Mouse (Mus musculus) brown adipose tissue, adult 24 weeks (tissue): ENCODE measurements around the gene Resf1. TPM values are rescaled to one million over a fixed set of nuclear protein-coding genes. Genes with fewer than 3 reads are reported as not detected.
"Not testable (repeated sequence)": the region's sequence is repeated elsewhere in the genome, so short reads cannot be mapped to it uniquely, and the experiment has no call there.

Experiments used
- H3K27ac ChIP-seq: fragments of 200-500 bp; replicated peaks from 2 replicates; pipeline ENCODE4 v1.5.1; 2012; ENCODE audit warnings: low read depth, mild to moderate bottlenecking, low read length
- H3K4me1 ChIP-seq: fragments of 200-500 bp; 2 replicates; pipeline ENCODE4 v1.6.1; 2012; ENCODE audit warnings: low read length, mixed read lengths; ENCODE audit not compliant: control insufficient read depth, insufficient read depth, insufficient read length
- H3K4me3 ChIP-seq: fragments of 200-500 bp; 2 replicates; pipeline ENCODE4 v1.5.1; 2012; ENCODE audit warnings: low read depth, mild to moderate bottlenecking, low read length, moderate library complexity; ENCODE audit not compliant: insufficient read depth
- polyA plus RNA-seq: library from polyadenylated mRNA; stranded (reverse); fragments of >200 nt; gene quantifications from 2 replicates; pipeline ENCODE4 v1.2.4, GENCODE M21; 2012; ENCODE audit not compliant: missing spikeins, insufficient read depth, insufficient read length

The Resf1 gene
- polyA plus RNA-seq: 15.5 and 22.9 TPM in 2 replicates

DNA sequence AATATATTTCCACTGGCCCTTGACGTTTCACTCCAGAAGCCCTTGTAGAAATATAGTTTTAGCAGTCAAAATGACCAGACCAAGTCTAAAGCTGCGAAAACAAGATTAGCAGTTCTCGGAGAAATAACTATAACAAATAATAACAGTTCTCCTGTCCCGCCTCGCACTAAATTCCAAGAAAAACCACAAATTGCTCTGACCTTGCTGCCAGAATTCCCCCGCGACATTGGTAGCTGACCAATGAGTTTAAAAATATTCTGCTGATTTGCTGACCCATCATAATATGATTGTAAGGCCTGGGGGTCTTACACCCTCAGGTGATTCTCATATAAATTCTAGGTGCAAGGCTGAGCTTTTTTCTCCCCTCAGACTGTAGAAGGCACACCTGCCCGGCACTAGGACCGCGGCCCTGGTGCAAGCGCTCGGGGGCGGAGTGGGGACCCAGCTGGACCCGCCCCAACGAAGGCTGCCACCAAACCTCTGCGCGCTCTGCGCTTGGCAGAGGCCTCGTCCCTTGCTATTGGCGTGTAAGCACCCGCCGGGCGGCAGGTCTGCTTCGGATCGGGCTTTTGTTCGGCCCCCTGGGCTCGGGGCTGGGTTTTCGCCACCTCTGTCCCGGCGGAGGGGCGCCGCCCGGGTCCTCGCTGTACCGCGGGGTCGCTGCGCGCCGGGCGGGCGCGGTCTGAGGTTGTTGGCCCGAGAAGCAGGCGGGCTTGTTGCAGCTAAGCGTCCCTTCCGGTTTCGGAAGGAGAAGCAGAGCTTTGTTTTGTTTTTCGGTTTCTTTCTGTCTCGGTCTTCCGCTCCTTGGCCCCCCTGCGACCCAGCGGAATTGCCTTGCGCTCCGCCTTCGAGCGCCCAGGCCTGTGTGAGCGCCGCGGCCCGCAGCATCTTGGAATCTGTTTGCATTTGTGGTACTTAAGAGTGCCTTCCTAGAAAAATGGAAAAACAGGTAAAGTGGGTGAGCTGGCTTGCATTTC lies at the start of gene Resf1:
Gene Resf1, plus strand, starts transcription at position 459 of the 977 bp plus-strand sequence.
- H3K27ac ChIP-seq: peak within 1 kb of the TSS; percentile 93
- peak within 1 kb of the TSS; percentile 88 for H3K4me3 ChIP-seq
- no peaks in the 10 kb centered on the region; the same call in 1 of the 2 replicates for H3K4me1 ChIP-seq

DNA sequence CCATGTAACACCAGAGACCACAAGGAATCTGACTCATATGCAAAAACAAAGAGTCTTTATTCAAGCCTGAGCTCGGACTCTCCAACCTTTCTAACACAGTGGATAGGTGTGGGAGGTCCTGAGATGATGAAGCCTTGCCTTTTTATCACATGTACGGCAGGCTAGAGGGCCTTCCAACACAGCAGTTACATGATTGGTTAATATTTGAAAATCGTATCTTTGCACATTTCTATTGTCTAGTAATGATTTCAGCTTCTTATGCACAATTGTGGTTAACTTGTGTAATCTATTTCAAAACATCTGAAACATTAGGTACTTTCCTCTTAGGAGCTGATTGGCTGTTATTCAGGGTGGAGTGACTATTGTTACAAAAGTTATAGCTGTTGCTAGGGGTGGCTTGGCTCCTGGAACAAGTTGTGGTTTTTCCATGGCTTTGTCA lies 48.4 kb upstream of the Resf1 start:
- Histone ChIP-seq H3K27ac (no peak overlapping the region), H3K4me3 (no peak overlapping the region), H3K4me1 (no peaks in the 10 kb centered on the region)

DNA sequence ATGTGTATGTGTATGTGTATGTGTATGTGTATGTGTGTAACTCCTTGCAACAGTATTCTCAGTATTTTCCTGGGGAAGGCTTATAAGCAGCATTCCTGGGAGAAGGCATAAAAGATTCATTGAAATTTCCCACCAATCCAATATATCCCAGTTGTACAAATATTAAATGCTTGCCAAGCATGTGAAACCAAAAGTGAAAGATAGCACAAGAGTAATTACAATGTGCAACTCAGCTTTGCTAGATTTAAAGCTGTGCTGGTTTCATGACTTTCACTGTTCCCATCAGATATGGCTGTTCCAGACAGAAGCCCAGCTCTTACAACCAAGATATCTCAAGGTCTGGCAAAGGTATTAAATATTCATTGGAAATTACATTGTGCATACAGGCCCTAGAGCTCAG lies 41.3 kb upstream of the Resf1 start:
- H3K4me3 ChIP-seq: no peak overlapping the region
- H3K4me1 ChIP-seq: no peaks in the 10 kb centered on the region
- no peak overlapping the region for H3K27ac ChIP-seq

GRCm38 (mm10) chr6:149278248-149278731 lies 30.9 kb upstream of the Resf1 start:
- H3K27ac ChIP-seq: no peak overlapping the region
- no peak overlapping the region for H3K4me3 ChIP-seq
- no peaks in the 10 kb centered on the region for H3K4me1 ChIP-seq

DNA sequence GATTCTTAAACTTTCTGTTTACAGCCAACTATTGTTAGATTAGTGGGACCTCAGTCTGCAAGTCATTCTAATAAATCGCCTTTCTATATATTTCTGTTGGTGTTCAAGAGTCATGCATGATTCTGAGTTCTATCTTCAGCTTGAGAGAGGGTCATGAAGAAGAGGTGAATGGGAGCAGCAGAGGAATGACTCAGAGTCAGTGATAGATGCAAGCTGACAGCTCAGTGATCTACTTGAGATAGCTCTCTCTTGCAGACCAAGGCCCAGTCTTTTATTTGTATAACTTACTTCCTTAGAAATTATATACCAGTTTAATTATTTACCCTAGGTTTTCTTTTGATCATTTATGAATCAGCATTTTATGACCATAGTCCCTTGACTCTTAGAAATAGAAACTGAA lies 30.3 kb upstream of the Resf1 start:
- Histone ChIP-seq H3K4me3 (no peak overlapping the region), H3K4me1 (no peaks in the 10 kb centered on the region), H3K27ac (no peak overlapping the region)

- no peaks in the 10 kb centered on the region for H3K4me1 ChIP-seq
- no peak overlapping the region for H3K27ac ChIP-seq
- H3K4me3 ChIP-seq: no peak overlapping the region
Measured at GRCm38 (mm10) chr6:149280511-149280910, 28.7 kb upstream of the Resf1 start.

GRCm38 (mm10) chr6:149288190-149288589 lies 21.0 kb upstream of the Resf1 start:
- H3K4me1 ChIP-seq, H3K27ac ChIP-seq, H3K4me3 ChIP-seq: not testable (repeated sequence)

DNA sequence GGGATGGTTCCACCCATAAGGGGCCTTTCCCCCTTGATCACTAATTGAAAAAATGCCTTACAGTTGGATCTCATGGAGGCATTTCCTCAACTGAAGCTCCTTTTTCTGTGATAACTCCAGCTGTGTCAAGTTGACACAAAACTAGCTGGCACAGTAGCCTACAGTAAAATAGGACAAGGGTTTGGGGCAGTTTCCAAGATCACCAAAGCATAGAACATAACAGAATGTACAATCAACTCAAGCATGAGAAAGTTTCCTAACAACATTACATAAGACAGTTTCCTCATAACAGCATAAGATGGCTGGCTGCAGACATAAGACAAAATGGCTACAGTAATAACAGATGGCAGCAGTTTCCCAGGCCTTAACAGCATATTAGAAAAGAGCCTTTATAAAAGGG lies 6.0 kb upstream of the Resf1 start:
- not testable (repeated sequence) for H3K27ac ChIP-seq, H3K4me3 ChIP-seq, H3K4me1 ChIP-seq

DNA sequence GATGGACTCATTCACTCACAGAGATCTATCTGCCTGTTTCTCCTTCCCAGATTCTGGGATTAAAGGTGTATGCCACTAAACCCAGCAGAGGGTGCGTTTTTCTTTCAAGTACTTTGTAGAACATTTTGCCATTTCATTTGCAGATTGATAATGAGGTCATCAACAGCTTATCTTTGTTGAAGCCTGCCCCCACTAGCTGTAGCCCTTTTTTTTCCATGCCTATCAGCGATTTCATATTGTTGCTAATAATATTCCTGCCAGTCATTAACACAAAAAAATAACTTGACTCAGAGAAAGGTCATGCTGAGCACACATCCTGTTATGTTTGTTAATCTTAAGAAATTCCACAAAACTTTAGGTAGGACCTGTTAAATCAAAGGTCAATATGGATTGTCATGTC lies 2.1 kb upstream of the Resf1 start:
- H3K4me1 ChIP-seq: no peaks in the 10 kb centered on the region
- no peak overlapping the region for H3K4me3 ChIP-seq
- no peak overlapping the region for H3K27ac ChIP-seq

- no peaks in the 10 kb centered on the region for H3K4me1 ChIP-seq
- no peak overlapping the region for H3K4me3 ChIP-seq
- H3K27ac ChIP-seq: no peak overlapping the region
Measured at GRCm38 (mm10) chr6:149307801-149308200, 1.4 kb upstream of the Resf1 start.

GRCm38 (mm10) chr6:149310226-149310625 lies 1.0 kb downstream of the Resf1 start:
- H3K4me1 ChIP-seq: peaks cover 2% of the 10 kb centered on the region
- H3K27ac ChIP-seq: no peak overlapping the region
- H3K4me3 ChIP-seq: no peak overlapping the region; the same call in 1 of the 2 replicates

GRCm38 (mm10) chr6:149311044-149311443 lies 1.8 kb downstream of the Resf1 start:
- Histone ChIP-seq H3K27ac (no peak overlapping the region), H3K4me3 (no peak overlapping the region), H3K4me1 (peaks cover 4% of the 10 kb centered on the region)

GRCm38 (mm10) chr6:149311778-149312177 lies 2.6 kb downstream of the Resf1 start:
- Histone ChIP-seq H3K4me3 (no peak overlapping the region), H3K27ac (no peak overlapping the region), H3K4me1 (peaks cover 4% of the 10 kb centered on the region)

GRCm38 (mm10) chr6:149312221-149312620 lies 3.0 kb downstream of the Resf1 start:
- H3K4me1 ChIP-seq: peaks cover 4% of the 10 kb centered on the region

DNA sequence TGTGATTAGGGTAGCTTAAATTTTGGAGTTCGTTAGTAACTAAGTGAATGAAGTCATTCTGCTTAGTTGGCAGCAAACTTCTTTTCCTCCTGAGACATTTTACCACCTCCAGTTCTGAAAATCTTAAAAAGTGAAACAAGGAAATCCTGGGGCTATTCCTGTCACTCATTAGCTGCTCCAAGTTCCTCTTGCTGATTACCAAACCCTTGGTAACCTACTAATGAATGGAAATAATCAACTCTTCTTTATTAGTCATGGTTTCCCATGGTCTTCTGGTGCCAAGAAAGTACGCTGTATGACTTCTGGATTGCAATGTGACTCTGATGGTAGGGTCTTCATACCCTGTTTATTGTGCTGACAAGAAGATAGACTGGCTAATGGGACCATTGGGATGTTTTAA lies 5.7 kb downstream of the Resf1 start:
- Histone ChIP-seq H3K4me3 (no peak overlapping the region), H3K27ac (no peak overlapping the region), H3K4me1 (peaks cover 4% of the 10 kb centered on the region)

More at GRCm38 (mm10) chr6:149312221-149312620, 3.0 kb downstream of the Resf1 start:
- Histone ChIP-seq H3K4me3 (no peak overlapping the region), H3K27ac (no peak overlapping the region)
